Comparison of ENCODE assay signal across 9 mouse cellular contexts in the genomic region with DNA sequence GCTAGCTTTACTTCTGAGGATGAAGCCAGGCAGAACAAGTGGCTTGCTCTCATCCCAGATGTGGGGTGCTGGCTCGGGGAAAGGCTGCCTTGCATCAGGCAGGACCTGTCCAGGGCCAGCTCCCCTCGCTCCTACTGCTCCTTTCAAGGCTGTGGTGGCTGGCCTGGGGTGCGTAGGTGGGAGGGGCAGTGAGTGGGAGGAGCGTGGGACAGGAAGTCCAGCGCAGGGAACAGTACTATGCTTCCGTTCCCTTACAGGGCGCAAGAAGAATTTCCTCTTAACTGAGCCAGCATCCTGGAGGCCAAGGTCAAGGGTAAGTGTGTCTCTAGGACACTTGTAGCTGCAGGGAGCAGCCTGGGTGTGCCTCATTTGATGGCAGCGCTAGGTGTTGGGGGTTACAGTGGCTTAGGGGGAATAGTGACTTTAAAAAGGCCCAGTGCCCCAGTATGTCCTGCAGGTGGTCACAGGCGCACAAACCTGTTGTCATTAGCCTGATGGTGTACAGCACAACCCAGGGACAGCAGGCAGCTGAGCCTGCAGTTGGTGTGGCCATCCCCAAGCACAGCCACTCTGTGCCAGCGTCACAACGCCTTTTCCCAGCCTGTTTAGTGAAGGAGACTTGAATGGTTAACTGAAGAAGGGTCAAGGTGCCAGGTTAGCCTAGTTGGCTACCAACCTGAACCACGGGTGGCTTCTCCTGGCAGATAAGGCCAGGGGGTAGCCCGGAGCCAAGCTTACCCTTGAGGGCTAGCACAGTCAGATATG. TPM values are rescaled to one million over a fixed set of nuclear protein-coding genes. Genes with fewer than 3 reads are reported as not detected.
DNase-seq lines count a peak whose midpoint lies in the region; ATAC-seq and TF ChIP-seq lines count a peak whose summit lies in the region.
"Had no signal": no experiment of that assay in that cellular context is flagged by ENCODE, and none has a peak within 500 bp of the region (broad histone marks: within the 10 kb centered on the region; RNA-seq: fewer than 3 reads in every experiment).

No protein-coding gene starts in this region.

- H3K4me1 ChIP-seq in intestine, embryonic 15.5 days (replicated peaks), result no peaks in the 10 kb centered on the region
- H3K4me1 ChIP-seq in intestine, postnatal 0 days (replicated peaks; ENCODE audit: control insufficient read depth, insufficient read depth, low read length), result no peaks in the 10 kb centered on the region

- H3K4me3 ChIP-seq in intestine, embryonic 15.5 days (replicated peaks), result no peak overlapping the region
- no peak overlapping the region for H3K4me3 ChIP-seq in intestine, postnatal 0 days (ENCODE audit: low read depth, low read length)

- 82% methylated on average over 13 of the region's 13 CpGs for WGBS in intestine, embryonic 15.5 days
- WGBS in intestine, postnatal 0 days, result 81% methylated on average over 13 of the region's 13 CpGs

- no peak for TF ChIP-seq CTCF in intestine, postnatal 0 days (IDR thresholded peaks at IDR 0.05; ENCODE audit: low read depth)

- H3K27me3 ChIP-seq in intestine, embryonic 15.5 days (replicated peaks), result no peaks in the 10 kb centered on the region
- no peaks in the 10 kb centered on the region for H3K27me3 ChIP-seq in intestine, postnatal 0 days (replicated peaks; ENCODE audit: control insufficient read depth, insufficient read depth, low read length)

- no peak overlapping the region for H3K4me2 ChIP-seq in intestine, embryonic 15.5 days (replicated peaks)
- H3K4me2 ChIP-seq in intestine, postnatal 0 days (replicated peaks; ENCODE audit: low read depth), result no peak overlapping the region

- ATAC-seq in intestine, embryonic 15.5 days, result peak; percentile 40
- ATAC-seq in intestine, postnatal 0 days, result no peak

- no peak overlapping the region for H3K9ac ChIP-seq in intestine, embryonic 15.5 days
- H3K9ac ChIP-seq in intestine, postnatal 0 days (ENCODE audit: low read depth, low read length), result no peak overlapping the region

- H3K36me3 ChIP-seq in intestine, embryonic 15.5 days, result no peaks in the 10 kb centered on the region; the same call in 1 of the 2 replicates
- peaks cover 26% of the 10 kb centered on the region; the same call in 1 of the 2 replicates for H3K36me3 ChIP-seq in intestine, postnatal 0 days (ENCODE audit: control insufficient read depth, insufficient read depth)

- peak; percentile 76 for DNase-seq in adrenal gland, postnatal 25 days
- DNase-seq in kidney, adult 9 months, result peak; percentile 53
- peak; percentile 63 for DNase-seq in lung, postnatal 10 days
- DNase-seq in cerebellum, adult 9-11 months, result no peak
- no peak for DNase-seq in cerebellum, postnatal 25 days
- DNase-seq in cerebellum, postnatal 4 days (ENCODE audit: low spot score in 2 of 2), result no peak

- no peak overlapping the region for H3K27ac ChIP-seq in intestine, embryonic 15.5 days
- no peak overlapping the region for H3K27ac ChIP-seq in intestine, postnatal 0 days (ENCODE audit: low read depth, low read length)

- H3K9me3 ChIP-seq in intestine, embryonic 15.5 days, result no peaks in the 10 kb centered on the region
- no peaks in the 10 kb centered on the region for H3K9me3 ChIP-seq in intestine, postnatal 0 days (ENCODE audit: control insufficient read depth)
- H3K9me3 ChIP-seq: G1E had no signal

RNA-seq across cellular contexts. Expression of a gene that starts 10.1 kb away (rescaled TPM):
- 36.1 and 42.4 TPM in 2 replicates for polyA plus RNA-seq in intestine, embryonic 15.5 days (2015; fragmentation: Nextera tagmentation; extraction: Ambion mirVana)
- polyA plus RNA-seq in intestine, postnatal 0 days (2015; fragmentation: Nextera tagmentation; extraction: Ambion mirVana), result 20.1 and 22.1 TPM in 2 replicates
- 27.7 and 31.5 TPM in 2 replicates for total RNA-seq in adrenal gland, postnatal 25 days (2021)

Comparison
In these comparisons a context has a peak if more than half of its experiments do, and no peak if none do; other contexts are left out.
1. DNase-seq: peak in adrenal gland, postnatal 25 days (single experiment), kidney, adult 9 months (single experiment) and lung, postnatal 10 days (single experiment); none in cerebellum, adult 9-11 months (single experiment), cerebellum, postnatal 25 days (0 of 2) and cerebellum, postnatal 4 days (0 of 2).